Mouse (Mus musculus): ENCODE results near the gene Coq9.
"Not testable (repeated sequence)": the region's sequence is repeated elsewhere in the genome, so short reads cannot be mapped to it uniquely, and the experiment has no call there.

Gene Coq9

DNA sequence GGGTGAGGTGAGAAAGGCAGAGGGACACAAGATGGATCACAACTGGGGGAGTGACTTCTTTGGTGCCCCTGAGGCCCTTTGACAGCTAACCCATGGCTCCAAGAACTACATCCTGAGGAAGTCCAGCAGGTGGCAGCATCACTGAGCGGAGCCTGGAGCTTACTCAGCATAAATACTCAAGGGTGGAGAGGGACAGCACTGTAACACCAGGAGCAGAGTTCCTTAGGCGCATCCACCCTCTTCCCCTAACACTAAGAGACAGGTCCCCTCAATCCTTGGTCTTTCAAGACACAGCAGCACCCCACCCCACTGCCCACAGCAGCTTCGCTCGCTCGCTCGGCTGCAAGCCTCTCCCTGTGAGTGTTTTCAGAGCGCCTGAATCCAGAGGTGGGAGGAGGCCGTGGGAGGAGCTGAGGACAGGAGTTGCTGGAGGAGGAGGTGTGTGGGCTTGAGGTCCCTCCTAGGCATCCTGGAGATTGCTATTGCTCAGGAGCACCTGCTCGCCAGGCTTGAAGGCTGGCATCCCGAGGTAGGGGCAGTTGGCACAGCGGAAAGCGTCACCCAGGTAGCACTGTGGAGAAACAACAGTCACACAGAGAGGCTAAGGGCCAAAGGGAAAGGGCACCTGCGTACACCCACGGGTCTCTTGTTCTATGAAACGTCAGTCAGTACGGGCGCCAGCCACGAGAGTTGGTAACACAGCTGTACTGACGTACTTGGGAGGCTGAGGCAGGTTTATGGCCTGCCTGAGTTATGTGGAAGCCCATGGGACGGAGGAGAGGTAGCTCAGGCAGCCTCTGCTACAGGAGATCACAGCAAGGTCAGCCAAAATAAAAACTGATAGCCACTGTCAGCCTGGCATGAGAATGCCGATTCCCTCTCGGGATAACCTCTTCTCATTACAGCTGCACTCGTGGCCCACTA lies 15.2 kb upstream of the Coq9 start:
- peak; percentile 30 for DNase-seq (ENCODE audit: low read depth)

DNA sequence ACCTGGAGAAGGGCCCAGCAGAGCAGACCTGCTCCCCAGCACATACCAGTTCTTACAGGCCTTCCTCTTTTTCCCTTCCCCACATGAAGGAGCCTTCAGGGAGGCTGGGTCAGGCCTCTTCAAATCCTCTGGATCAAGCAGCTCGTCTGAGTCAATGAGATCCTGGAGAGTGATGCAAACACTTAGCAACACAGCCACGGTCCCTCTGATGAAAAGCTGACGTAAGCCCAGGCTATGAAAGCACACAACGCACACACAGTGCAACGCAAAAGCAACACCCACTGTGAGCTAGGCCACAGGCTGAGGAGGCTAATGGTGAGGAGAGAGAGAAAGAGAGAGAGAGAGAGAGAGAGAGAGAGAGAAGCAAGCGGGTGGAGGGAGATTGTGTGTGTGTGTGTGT lies 13.0 kb upstream of the Coq9 start:
- no peak for DNase-seq (ENCODE audit: low read depth)

DNA sequence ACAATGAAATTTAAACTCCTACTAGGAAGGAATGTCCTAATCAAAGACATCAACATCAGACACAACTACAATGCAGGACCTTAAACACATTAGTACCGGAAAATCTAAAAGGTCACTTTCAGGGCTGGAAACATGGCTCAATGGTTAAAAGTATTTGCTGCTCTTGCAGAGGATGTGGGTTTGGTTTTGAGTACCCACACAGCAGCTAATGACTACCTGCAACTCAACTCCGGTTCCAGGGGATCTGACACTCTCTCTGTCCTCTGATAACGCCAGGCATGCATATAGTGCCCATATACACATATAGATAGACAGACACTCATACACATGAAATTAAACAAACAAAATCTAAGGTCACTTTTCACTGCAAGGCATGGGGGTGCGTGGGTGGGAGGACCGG lies 11.9 kb upstream of the Coq9 start:
- no peak for DNase-seq (ENCODE audit: low read depth)

DNA sequence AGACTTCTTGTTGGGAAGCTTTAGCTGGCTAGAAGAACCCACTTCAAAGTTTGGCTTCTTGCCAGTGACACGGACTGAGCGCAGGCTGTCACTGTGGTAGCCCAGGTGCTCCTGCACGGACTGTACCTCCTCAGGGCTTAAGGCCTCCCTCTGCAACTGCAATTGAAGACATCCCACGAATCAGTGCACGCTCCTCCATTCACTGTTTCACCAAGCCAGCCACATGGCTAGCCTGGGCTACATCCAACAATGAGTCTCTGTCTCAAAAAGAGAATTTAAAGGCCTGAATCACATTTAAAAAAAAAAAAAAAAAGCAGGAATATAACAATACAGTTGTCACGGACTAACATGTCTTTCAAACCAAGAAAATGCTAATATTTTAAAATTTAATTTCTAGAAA lies 9.8 kb upstream of the Coq9 start:
- DNase-seq (ENCODE audit: low read depth): no peak

DNA sequence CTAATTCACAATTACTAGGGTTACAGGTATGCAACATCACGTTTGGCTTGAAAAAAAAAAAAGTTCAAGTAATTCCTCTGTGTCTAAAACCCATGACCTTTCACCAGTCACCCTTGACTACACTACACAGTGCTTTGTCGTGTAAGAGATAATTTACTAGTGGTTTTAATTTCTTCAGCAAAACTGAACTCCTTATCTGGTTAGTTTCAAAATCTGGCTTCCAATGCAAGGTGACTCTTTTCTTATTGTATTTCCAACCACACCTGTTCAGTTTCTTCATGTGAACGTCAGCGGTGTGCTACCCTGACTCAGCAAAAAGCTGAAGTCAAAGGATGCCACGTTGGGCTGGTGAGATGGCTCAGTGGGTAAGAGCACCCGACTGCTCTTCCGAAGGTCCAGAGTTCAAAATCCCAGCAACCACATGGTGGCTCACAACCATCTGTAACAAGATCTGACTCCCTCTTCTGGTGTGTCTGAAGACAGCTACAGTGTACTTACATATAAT lies 4.2 kb upstream of the Coq9 start:
- not testable (repeated sequence) for DNase-seq (ENCODE audit: low read depth)

DNA sequence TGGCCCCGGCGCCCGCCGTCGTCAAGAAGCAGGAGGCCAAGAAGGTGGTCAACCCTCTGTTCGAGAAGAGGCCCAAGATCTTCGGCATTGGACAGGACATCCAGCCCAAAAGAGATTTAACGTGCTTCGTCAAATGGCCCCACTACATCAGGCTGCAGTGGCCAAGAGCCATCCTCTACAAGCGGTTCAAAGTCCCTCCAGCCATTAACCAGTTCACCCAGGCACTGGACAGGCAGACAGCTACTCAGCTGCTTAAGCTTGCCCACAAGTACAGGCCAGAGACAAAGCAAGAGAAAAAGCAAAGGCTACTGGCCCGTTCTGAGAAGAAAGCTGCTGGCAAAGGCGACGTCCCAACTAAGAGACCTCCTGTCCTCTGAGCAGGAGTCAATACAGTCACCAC lies 2.4 kb upstream of the Coq9 start:
- not testable (repeated sequence) for DNase-seq (ENCODE audit: low read depth)

DNA sequence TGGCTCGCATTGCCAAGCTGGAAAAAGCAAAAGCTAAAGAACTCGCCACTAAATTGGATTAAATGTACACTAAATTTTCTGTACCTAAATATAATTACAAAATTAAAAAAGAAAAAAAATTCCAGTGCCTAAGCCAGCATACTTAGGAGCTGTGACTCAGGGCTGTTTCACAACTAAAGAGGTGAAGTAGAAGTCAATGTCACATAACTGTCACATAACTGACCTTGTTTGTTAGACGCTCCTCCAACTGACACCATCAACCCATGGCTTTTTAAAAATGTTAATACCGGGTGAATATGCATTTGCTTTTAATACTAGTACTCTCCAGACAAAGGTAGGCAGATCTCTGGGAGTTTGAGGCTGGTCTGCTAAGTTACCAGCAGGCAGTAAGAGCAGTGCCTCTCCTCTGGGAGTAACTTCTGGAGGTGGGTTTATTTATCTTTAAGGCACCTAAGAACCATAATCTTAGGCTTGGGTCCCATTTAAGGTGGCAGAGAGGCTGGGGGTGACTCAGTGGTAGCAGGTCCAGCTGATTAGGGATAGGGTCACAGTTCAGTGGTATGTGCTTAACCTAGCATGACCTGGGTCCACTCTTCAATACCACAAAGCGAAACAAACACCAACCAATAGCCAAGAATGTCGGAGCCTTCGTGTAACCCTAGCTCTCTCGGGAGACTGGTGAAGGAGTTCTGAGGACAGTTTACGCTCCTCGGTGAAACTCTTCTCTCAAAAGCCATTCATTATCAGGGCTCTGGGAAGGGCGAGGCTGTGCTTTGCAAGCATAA lies 1.5 kb upstream of the Coq9 start:
- no peak for DNase-seq (ENCODE audit: low read depth)

DNA sequence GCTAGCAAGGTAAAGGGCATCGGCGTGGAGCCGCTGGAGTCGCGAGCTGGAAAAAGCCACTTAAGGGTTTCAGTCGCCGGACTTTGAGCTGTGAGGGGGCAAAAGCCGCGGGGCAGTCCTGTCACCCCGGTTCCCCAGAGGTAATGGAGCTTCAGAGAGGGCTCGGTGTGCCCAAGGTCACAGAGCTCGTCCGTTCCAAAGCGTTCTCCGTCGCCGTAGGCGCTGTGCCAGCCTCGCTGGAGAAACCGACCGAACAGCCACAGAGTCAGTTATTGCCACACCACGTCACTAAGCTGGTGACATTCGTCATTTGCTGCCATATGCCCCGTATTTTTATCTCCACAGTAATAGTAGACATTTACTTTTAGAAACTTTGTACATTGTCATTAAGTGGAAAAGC lies 479 bp downstream of the Coq9 start:
- no peak for DNase-seq (ENCODE audit: low read depth)

DNA sequence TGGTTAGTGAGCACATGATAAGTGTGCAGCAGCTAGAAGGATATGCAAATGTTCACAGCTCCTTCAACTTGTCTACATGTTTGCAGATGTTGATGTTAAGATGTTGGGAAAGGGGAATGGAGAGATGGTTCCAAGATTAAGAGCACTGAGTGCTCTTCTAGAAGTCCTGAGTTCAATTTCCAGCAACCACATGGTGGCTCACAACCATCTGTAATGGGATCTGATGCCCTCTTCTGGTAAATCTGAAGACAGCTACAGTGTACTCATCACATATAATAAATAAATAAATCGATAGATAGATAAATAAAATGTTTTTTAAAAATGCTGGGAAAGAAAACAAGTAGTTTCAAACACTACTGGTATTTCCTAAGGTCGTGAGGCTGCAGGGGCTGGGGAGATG lies 3.1 kb downstream of the Coq9 start:
- no peak for DNase-seq (ENCODE audit: low read depth)

DNA sequence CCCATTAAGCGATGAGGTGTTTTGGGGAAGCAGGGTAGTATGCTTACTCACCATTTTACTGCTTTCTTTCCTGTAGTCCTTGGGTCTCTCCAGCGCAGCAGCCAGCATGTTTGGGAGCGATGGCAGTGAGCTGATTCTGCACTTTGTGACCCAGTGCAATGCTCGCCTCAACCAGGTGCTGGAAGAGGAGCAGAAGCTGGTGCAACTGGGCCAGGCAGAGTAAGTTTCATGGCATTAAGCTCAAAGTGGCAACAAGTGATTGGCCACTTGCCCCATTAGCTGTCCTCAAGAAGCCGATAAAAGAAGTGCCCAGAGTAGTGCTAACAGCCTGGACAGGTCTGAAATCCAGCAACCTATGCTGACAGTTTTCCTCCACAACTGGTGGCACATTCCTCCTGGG lies 11.9 kb downstream of the Coq9 start:
- no peak for DNase-seq (ENCODE audit: low read depth)

DNA sequence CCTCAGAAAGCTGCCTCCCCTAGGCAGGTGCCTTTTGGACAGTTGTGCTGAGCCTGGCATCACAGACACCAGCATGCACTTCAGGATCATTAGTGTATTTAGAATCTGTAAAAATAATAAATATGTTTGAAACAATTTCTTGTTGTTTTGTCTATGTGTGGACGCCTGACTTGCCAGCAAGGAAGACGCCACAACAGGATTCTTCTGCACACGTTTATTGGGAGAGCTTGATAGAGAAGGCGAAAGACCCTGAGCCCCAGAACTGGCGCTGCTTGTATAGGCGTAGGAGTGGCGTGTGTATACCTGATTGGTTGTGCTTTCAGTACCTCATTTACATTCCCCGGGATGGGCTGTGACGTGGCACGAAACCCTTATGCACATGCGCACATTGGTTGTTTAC lies 16.6 kb downstream of the Coq9 start:
- DNase-seq (ENCODE audit: low read depth): not testable (repeated sequence)

DNA sequence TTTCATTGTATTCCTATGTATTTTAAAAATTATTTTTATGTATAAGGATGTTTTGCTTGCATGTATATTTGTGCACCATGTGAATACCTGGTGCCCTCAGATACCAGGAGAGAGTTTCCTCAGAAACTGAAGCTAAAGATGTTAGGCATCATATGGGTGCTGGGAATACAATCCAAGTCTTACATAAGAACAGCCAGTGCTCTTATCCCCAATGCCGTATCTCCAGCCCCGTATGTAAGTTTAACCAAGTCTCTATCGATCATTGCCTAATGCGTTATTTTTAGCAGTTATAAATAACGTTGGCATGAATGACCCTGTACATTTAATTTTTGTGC lies 18.9 kb downstream of the Coq9 start:
- DNase-seq (ENCODE audit: low read depth): no peak

DNA sequence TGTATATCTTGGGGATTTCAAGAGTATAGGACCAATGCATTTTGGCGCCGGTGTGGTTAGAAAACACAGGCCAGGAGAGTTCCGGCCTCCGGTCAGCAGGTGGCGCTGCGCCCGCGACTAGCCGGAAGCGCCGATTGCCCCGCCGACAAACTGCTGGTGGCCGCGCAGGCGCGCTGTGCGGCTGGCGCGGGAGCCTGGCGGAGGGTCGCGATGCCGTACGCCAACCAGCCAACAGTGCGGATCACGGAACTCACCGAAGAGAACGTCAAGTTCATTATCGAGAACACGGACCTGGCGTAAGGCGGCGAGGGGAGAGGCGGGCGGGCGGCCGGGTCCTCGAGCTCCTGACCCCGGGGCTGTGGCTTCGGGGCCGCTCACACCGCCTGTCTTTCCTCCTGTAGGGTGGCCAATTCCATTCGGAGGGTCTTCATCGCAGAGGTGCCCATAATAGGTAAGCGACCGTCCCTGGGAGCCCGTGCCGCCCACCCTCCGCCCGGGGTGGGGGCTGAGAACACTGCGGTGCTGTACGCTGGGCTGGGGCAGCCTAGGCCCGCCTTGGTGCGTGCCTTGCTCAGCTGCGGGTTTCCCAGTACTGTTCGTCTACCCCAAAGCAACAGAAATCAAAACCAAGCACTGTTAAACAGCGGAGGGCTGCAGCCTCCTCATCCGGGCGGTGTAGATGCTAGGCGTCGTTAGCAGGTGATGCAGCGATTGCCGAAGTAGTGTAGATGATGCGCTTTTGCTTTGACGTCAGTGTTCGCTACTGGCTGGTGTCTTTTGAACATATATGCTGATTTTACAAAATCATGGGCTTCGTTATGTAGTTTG lies 19.4 kb downstream of the Coq9 start, which contains the start of gene Polr2c:
Gene Polr2c, plus strand, starts transcription at position 105 of the 828 bp plus-strand sequence.
- peak; percentile 36 for DNase-seq (ENCODE audit: low read depth)

DNA sequence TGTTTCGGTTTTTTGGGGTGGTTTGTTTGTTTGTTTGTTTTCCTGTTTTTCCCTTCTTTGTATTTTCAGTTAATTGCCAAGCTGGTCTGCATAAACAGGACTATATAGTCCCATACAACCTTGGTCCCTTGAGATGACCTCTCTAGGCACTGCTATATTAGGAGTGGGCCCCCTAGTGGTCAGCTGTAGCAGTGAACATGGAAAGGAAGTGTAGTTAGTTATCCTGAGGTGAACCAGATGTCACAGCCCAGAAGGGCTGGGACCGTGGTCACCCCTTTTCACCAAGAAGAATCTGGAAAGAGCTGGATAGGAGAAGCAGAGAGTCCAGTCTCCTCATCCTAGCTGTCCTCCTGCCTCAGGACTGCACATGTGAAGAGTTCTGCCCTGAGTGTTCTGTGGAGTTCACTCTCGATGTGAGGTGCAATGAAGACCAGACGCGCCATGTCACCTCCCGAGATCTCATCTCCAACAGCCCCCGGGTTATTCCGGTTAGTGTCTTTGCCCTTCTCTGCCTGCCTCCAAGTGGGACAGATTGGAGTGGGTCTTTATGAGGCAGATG lies 23.3 kb downstream of the Coq9 start:
- DNase-seq (ENCODE audit: low read depth): no peak

DNA sequence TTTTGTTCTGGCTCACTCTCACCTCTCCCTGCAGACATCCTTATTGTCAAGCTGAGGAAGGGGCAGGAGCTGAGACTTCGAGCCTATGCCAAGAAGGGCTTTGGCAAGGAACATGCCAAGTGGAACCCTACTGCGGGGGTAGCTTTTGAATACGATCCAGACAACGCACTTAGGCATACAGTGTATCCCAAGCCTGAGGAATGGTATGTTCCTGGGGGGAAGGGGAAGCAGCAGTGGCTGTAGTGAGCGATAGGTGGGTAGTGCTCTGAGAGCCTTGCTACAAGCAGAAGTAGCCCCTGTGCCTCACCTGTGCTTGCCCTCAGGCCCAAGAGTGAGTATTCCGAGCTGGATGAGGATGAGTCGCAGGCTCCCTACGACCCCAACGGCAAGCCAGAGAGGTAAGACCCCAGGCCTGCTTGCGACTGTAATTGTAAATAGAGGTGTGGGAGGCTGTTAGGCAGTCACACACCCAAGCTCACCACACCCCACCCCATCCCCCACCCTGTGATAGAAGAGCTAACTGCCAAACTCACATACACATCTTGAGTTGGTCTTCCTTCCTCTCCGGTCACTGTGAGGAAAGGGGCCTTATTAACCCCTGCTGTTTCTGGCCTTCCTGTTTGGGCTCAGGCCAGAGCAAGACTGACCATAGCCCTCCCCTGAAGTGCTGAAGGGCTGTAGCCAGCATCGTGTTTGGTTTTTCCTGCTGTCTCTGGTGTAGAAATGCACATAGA lies 24.5 kb downstream of the Coq9 start:
- no peak for DNase-seq (ENCODE audit: low read depth)

DNA sequence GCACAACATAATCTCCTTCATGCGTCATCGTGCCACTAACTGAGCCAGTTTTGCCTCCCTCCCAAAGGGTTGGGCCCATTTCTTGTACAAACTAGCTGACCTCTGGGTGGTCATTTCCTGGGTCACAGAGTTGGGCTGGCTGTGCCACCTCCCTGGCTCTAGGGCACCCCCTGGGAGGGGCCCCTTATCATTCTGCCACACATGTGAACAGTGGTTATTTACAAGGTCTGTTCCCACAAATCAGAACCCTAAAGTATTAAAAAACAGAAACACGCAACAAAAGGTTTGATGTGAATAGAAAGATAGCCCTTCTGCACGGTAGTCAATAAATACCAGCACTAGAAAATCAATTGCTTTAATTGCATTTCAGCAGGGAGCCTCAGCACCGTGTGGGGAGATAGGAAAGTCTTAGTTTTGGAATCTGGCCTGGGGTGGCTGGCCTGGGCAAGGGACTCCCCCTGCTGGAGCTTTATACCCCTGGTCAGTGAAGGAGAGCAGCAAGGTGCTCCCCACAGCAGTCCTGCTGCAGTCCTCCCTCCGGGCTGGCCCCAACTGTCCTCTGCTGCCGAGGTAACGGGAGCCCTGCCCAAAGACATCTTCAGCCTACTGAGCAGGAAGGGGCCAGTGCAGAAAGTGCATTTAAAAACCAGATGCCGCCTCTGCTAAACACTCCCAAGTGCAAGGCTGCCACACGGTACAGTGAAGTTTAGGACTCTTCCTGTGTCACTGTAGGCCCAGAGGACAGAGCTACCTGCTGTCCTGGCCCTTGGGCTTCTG lies 26.0 kb downstream of the Coq9 start:
- no peak for DNase-seq (ENCODE audit: low read depth)

DNA sequence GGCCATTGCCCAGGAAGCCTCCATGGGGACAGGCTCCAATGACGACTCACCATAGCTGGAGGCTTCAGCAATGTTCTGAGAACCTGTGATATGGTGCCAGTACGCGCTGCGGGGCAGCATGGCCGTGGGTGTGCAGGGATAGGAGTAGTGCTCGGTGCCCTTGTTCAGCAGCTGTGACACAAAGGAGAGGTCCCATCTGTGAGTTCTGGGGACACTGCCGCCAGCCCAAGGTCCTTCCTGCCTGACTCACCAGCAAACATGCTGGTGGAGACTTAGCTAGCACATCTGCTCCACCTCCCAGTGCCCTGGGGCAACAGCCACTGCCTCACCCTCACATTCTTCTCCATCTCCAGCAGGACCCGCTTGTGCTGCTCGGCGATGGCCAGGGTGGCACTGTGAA lies 27.2 kb downstream of the Coq9 start:
- DNase-seq (ENCODE audit: low read depth): no peak

DNA sequence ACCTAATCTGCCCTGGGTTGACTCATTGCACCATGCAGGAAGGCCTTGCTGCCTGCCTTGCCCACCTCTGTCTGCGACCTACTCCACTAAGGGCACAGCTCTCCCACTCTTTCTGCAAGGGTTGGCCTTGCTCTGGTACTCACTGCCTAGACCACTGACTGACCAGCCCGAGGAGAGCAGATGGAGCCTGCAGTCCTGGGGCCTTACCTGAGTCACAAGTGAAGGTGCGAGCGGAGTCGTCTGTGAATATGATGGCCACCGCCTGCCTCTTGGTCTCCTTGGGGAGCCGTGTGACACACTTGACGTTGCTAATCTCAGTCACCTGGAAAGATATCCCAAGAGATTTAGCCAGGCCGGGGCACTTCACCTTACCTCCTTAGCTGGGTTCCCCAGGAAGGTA lies 28.8 kb downstream of the Coq9 start:
- DNase-seq (ENCODE audit: low read depth): no peak

DNA sequence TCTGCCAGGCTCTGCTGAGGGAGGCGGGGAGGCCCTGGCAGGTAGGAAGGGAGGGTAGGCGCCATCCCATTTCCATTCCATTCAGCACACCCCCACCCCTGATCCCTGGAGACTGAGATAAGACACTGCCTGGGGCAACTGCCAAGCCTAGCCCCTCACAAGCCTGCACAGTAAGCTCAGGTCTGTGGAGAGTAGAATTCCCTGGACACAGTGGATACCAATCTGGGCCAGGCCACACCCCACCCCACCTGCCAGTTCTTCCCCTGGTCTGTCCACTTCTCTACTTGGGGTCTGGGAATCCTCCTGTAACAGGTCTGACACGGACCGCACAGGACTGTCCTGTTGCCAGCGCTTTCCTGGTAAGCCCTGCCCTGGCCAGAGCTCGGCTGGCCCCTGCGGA lies 31.0 kb downstream of the Coq9 start:
- DNase-seq (ENCODE audit: low read depth): no peak

DNA sequence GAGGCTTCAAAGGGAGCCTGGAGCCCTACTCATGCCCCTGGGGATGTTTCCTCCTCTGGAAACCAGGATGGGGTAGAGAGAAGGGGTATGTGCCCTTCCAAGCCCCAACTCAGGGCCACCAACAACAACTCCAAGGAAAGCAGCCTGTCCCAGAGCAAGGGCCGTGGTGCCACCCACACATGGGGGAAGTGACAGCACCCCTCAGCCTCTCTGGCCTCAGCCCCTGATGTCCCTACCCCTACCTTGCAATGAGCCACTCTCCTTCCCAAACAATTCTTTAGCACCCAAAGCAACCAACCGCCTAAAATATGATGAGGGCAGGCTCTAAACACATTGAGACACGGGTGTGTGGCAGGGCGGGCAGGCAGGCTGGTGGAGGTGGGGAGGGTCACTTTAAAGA lies 31.9 kb downstream of the Coq9 start:
- no peak for DNase-seq (ENCODE audit: low read depth)

Measured in fibroblast of lung, adult 2 months (primary cell).